Mouse (Mus musculus) lung, adult 2 months (tissue): ENCODE measurements at regions not wholly inside any gene's neighbourhood (a gene's known extent, or its start where the extent isn't known, plus 50 kb on each side); places are given as distances from the start of the nearest gene placed in this dataset.

Experiments used
- CTCF ChIP-seq: fragments of 200-500 bp; IDR thresholded peaks from 2 replicates; pipeline ENCODE4 v1.5.1; 2011; ENCODE audit warnings: mild to moderate bottlenecking, low read length, control low read depth; ENCODE audit not compliant: insufficient read depth
- POLR2A ChIP-seq: fragments of 200-500 bp; IDR thresholded peaks from 2 replicates; pipeline ENCODE4 v1.6.1; 2011; ENCODE audit warnings: low read depth, mild to moderate bottlenecking, control low read depth, low read length, borderline replicate concordance; ENCODE audit errors: extremely low read depth

- TF ChIP-seq POLR2A (no peak), CTCF (no peak)
Measured at GRCm38 (mm10) chr3:147273446-147273845, 421.3 kb downstream of the Ttll7 start.
